Mouse (Mus musculus) NIH3T3 (cell line): ENCODE data around the gene Sptssb.

Source experiments
- DNase-seq: peaks from one replicate; pipeline ENCODE4 v3.0.0-alpha.2; 2012; ENCODE audit warnings: low read depth

The Sptssb gene

DNA sequence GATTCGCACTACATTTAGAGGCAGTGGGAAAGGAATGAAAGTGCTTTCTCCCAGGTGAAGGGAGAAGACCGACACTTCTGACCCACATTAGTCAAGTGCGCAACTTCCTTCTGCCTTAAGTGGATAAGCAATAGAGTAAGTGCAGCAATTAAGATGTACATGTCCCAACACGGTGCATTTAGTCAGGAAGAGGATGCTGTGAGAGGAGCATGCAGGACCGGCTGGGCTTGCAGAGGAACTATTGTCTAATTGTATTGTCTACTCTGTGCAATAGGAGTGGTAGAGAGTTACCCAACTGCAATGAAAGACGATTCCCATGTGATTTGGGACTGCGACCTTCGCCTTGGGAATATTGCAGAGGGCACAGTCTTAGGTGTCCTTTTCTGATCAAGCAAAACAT is 30.2 kb downstream of the Sptssb start:
- no peak for DNase-seq

DNA sequence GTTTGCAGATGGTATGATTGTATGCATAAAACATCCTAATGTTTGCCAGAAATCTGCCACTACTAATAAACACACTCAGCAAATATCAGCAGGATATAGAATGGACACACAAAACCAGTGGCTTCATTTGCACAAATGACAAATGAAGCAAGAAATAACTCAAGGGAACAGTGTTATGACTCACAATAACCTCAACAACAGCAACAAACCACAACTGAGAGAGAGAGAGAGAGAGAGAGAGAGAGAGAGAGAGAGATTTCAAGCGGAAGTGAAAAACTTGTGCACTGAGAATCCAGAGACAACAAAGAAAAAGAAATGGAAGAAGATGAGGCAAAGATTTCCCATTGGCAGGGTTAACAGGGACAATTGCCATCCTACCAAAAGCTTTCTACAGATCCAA is 35.2 kb downstream of the Sptssb start:
- no peak for DNase-seq

GRCm38 (mm10) chr3:69820614-69821013 is 39.1 kb downstream of the Sptssb start:
- no peak for DNase-seq

GRCm38 (mm10) chr3:69819851-69820200 is 39.9 kb downstream of the Sptssb start:
- DNase-seq, result no peak

DNA sequence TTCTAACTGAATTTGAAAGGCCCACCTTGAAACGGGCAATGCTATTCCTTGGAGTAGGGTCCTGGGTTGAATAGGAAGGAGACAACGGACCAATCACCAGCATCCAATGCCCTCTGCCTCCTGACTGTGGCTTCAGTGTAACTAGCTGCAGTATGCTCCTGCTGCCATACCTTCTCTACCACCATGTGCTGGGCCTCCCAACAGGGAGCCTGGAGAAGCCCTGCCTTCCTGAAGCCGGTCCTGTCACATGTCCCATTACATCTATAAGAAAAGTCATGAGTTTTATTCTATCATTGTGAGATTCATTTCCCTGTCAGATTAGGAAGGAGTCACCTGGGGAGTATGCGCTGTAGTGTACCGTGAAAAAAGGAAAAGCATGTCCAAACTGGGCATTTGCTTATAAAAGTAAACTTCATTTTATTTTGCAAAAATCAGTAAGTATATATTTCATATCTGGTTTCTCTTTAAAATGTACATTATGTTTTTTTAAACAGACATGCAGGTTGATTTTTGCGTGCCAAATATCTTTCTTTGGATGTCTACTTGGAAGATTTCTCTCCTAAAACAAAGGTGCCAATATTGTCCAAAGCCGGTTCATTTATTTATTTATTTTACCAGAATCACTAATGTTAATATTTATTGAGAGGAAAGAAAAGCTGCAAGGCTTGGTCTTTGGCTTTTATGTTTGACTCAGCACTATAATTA is 40.4 kb downstream of the Sptssb start:
- no peak for DNase-seq

DNA sequence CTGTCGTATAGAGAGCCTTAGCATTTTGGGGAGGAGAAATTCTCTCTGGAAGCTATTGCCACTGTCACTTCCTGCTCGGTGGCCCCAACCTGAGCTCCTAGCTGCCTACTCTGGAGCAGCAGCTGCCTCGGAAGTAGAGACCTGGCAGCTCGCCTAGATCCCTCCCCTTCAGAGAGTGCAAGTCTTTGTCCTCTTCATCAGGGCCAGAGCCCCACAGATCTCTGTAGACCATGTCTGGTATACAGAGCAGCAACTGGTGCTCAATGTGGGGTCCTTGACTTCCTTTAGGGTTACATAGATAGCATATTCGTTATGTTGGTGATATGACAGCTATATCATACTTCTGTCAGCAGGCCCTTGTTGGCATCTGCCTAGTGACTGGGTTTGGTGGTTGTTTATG is 41.3 kb downstream of the Sptssb start:
- no peak for DNase-seq

DNA sequence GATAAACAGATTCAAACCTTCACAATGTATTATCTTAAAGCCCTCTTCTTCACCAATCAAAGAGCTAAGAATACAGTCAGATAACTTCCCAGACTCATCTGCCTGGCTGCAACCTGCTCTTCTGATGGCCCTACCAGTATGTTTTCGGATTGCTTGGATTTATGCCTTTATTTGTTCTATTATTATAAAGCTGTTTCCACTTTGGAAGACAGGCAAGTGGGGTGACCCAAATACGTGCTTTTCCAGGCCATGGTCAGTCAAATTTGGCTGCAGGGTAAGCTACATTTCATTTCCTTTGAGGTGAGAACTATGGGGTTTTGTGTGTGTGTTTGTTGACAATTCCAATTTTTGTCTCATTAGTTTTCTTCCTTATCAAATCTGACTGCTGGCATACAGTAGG is 43.2 kb downstream of the Sptssb start:
- DNase-seq, result no peak

GRCm38 (mm10) chr3:69813005-69813695 is 46.6 kb downstream of the Sptssb start:
- no peak for DNase-seq

GRCm38 (mm10) chr3:69812442-69812841 is 47.3 kb downstream of the Sptssb start:
- no peak for DNase-seq

- DNase-seq, result no peak
These were observed 51.3 kb downstream of the Sptssb start for GRCm38 (mm10) chr3:69808479-69808878.

DNA sequence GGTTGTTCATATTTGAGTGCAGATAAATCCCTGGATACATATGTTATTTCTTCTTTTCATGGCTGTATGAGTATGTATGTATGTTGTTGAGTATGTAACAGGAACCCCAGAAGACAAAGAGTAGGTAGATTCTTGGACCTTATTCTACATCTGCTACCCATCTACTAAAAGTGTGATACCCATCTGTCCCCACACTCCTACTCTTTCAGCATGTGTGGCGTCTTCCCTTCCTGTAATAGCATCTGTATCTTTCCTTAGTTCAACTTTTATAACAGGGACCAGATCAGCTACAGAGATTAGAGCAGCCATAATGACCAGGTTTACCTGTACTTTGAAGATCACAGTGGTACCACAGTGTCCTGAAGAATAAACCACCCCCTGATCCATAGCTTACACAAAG is 56.6 kb downstream of the Sptssb start:
- no peak for DNase-seq

- DNase-seq, result no peak
These were observed 58.8 kb downstream of the Sptssb start for GRCm38 (mm10) chr3:69800829-69801384.

DNA sequence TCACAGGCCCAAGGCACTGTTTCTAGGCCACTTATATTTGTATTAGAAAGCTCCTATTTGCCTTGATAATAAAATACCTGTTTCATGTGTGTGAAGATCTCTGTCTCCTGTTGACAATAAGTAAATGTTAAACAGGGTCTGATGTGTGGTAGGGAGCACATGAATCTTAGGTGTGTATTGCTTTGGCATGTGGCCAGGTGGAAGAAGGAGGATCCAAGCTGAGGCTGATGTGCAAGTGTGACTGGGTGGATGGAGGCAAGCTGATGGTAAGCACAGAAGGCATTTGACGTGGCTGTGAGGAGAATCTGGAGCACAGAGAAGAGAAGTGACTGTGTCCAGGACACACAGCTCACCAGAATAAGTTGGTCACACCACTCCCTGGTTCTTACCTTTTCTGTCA is 60.6 kb downstream of the Sptssb start:
- DNase-seq, result no peak

GRCm38 (mm10) chr3:69797969-69798368 is 61.8 kb downstream of the Sptssb start:
- no peak for DNase-seq

- DNase-seq, result no peak
These were observed 62.2 kb downstream of the Sptssb start for GRCm38 (mm10) chr3:69797533-69797932.

GRCm38 (mm10) chr3:69792823-69793417 is 66.8 kb downstream of the Sptssb start:
- DNase-seq, result peak; percentile 35

GRCm38 (mm10) chr3:69779246-69779796 is 80.4 kb downstream of the Sptssb start:
- no peak for DNase-seq

DNA sequence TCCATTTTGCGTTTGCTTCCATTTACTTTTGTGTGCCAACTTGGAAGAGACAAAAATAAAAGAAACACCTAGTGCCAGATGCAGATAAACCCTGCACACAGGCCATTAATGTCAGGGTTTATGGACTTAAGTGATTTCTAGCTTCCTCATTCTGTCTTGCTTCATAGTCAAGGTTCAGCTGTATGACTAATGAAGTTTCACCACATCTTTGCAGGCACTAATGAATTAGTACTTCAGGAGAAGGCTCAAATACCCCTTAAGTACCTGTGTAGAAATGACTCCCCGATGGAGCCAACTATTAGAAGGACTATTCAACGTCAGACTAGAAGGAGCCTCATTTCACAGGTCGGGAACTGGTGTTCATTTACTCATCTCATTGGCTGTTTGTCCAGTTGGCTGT is 86.4 kb downstream of the Sptssb start:
- no peak for DNase-seq
